Mouse (Mus musculus) spleen, postnatal 4 days (tissue): ENCODE measurements around the gene Egfl6.

Experiments used
- DNase-seq, 2 experiments: peaks; one replicate each; pipeline ENCODE4 v3.0.0; 2022; ENCODE audit warnings: low spot score in 2 of 2

Gene Egfl6

GRCm38 (mm10) chrX:166584947-166585824, at the start of gene Egfl6:
Gene Egfl6 (minus strand): TSS chrX:166585720.
- DNase-seq: peak; percentile 25 to 72

- DNase-seq: no peak
Measured at GRCm38 (mm10) chrX:166626866-166627570, 41.5 kb upstream of the Egfl6 start.

GRCm38 (mm10) chrX:166626174-166626573, 40.7 kb upstream of the Egfl6 start:
- no peak for DNase-seq

- no peak for DNase-seq
Measured at GRCm38 (mm10) chrX:166623176-166623575, 37.7 kb upstream of the Egfl6 start.

- DNase-seq: no peak
Measured at GRCm38 (mm10) chrX:166621560-166622301, 36.2 kb upstream of the Egfl6 start.

GRCm38 (mm10) chrX:166620900-166621299, 35.4 kb upstream of the Egfl6 start:
- no peak for DNase-seq

- no peak for DNase-seq
Measured at GRCm38 (mm10) chrX:166619084-166619483, 33.6 kb upstream of the Egfl6 start.

- DNase-seq: no peak
Measured at GRCm38 (mm10) chrX:166615191-166615590, 29.7 kb upstream of the Egfl6 start.

- no peak for DNase-seq
Measured at GRCm38 (mm10) chrX:166576111-166576510, 9.4 kb downstream of the Egfl6 start.

- DNase-seq: no peak
Measured at GRCm38 (mm10) chrX:166565983-166566382, 19.5 kb downstream of the Egfl6 start.

GRCm38 (mm10) chrX:166565401-166565800, 20.1 kb downstream of the Egfl6 start:
- DNase-seq: no peak

GRCm38 (mm10) chrX:166564900-166565299, 20.6 kb downstream of the Egfl6 start:
- DNase-seq: no peak

GRCm38 (mm10) chrX:166559333-166559732, 26.2 kb downstream of the Egfl6 start:
- no peak for DNase-seq

GRCm38 (mm10) chrX:166552355-166552754, 33.2 kb downstream of the Egfl6 start:
- no peak for DNase-seq

GRCm38 (mm10) chrX:166546495-166546894, 39.0 kb downstream of the Egfl6 start:
- no peak for DNase-seq

GRCm38 (mm10) chrX:166535138-166535537, 50.4 kb downstream of the Egfl6 start:
- no peak for DNase-seq

- DNase-seq: no peak
Measured at GRCm38 (mm10) chrX:166533432-166533831, 52.1 kb downstream of the Egfl6 start.

GRCm38 (mm10) chrX:166531671-166532070, 53.8 kb downstream of the Egfl6 start:
- DNase-seq: no peak

- DNase-seq: no peak
Measured at GRCm38 (mm10) chrX:166528126-166528525, 57.4 kb downstream of the Egfl6 start.

- no peak for DNase-seq
Measured at GRCm38 (mm10) chrX:166525637-166526315, 59.7 kb downstream of the Egfl6 start.

- DNase-seq: no peak
Measured at GRCm38 (mm10) chrX:166520782-166521181, 64.7 kb downstream of the Egfl6 start.

- no peak for DNase-seq
Measured at GRCm38 (mm10) chrX:166518345-166518744, 67.2 kb downstream of the Egfl6 start, which contains the start of gene Tceanc. Gene Tceanc (minus strand): TSS chrX:166518567.
